Mouse (Mus musculus) forebrain, embryonic 10.5 days (tissue): ENCODE data around the gene Scube3. TPM values are rescaled to one million over a fixed set of nuclear protein-coding genes. Genes with fewer than 3 reads are reported as not detected.

ENCODE experiments used
- DNase-seq: peaks from one replicate; pipeline ENCODE4 v3.0.0-alpha.2; 2017; ENCODE audit warnings: low spot score; ENCODE audit errors: extremely low spot score
- H3K27ac ChIP-seq: fragments of 300-500 bp; sonication (generic); 2 replicates; pipeline ENCODE4 v1.5.1; 2016; ENCODE audit warnings: mild to moderate bottlenecking
- H3K27me3 ChIP-seq: fragments of 300-500 bp; sonication (generic); 2 replicates; pipeline ENCODE4 v1.6.1; 2016; ENCODE audit warnings: mild to moderate bottlenecking; ENCODE audit not compliant: poor library complexity, severe bottlenecking
- H3K36me3 ChIP-seq: fragments of 300-500 bp; sonication (generic); replicated peaks from 2 replicates; pipeline ENCODE4 v1.6.1; 2016; ENCODE audit warnings: mild to moderate bottlenecking, moderate library complexity
- H3K4me1 ChIP-seq: fragments of 300-500 bp; sonication (generic); 2 replicates; pipeline ENCODE4 v1.6.1; 2016
- H3K4me3 ChIP-seq: fragments of 300-500 bp; sonication (generic); 2 replicates; pipeline ENCODE4 v1.5.1; 2016; ENCODE audit warnings: mild to moderate bottlenecking, moderate library complexity
- H3K9me3 ChIP-seq: fragments of 300-500 bp; sonication (generic); 2 replicates; pipeline ENCODE4 v1.6.1; 2016; ENCODE audit warnings: mild to moderate bottlenecking, moderate library complexity
- WGBS: fragments of 180-500 bp; shearing (Covaris S2); methylation state at CpG from one replicate; pipeline ENCODE4 v1.1.7; 2016; 5-methylcytosine and 5-hydroxymethylcytosine counted together
- polyA plus RNA-seq: library from polyadenylated mRNA; unstranded; fragments of >200 nt; fragmentation: Nextera tagmentation; extraction: Ambion mirVana; gene quantifications from 2 replicates; pipeline ENCODE4 v1.2.1, GENCODE M21; 2016

The Scube3 gene
- polyA plus RNA-seq, 1 experiment from 2014 or later = 11.5 TPM

GRCm38 (mm10) chr17:28192754-28193153 lies 50.8 kb downstream of the Scube3 start:
- Histone ChIP-seq H3K36me3 (peaks cover 75% of the 10 kb centered on the region), H3K4me1 (peaks cover 7% of the 10 kb centered on the region; the same call in 1 of the 2 replicates), H3K4me3 (no peak overlapping the region), H3K27me3 (no peaks in the 10 kb centered on the region), H3K27ac (no peak overlapping the region), H3K9me3 (no peaks in the 10 kb centered on the region)
- DNase-seq = no peak
- 72% methylated on average over 1 of the region's 1 CpGs for WGBS

DNA sequence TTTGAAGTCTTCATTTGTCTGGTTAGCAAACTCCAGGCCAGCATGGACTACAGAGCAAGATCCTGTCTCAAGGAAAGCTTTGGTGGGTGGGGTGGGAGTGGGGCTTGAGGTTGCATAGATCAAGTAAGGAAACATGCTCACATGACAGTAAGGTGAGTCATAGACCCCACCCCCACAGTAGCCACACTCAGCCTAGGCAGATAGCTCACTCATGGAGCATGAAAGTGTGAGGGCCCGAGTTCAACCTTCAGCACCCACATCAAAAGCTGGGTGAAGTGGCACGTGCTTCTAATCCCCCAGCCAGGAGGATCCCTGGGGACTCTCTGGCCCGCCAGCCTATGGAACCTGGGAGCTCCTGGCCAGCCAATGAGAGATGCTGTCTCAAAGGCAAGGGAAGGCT lies 51.6 kb downstream of the Scube3 start:
- Histone ChIP-seq H3K27me3 (no peaks in the 10 kb centered on the region), H3K4me1 (peaks cover 10% of the 10 kb centered on the region; the same call in 1 of the 2 replicates), H3K4me3 (no peak overlapping the region), H3K27ac (no peak overlapping the region), H3K36me3 (peaks cover 83% of the 10 kb centered on the region), H3K9me3 (no peaks in the 10 kb centered on the region)
- no peak for DNase-seq
- 86% methylated on average over 3 of the region's 3 CpGs for WGBS

DNA sequence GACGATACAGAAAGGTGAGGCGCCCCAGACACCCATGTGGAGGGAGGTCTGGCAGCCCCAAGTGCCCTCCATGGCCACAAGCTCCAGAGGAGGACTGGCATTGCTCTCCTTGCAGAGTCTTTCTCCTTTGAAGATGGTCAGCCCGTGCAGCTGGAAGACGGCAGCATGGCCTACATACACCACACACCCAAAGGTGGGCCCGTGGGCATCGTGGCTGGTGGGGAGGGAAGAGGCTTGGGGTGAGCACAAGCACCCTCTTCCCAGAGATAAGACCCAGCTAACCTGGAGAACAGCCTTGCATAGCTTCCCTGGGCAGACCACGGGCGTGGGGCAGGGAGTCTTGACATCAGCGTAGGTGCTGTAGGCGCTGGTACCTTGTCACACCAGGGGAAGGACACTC lies 53.1 kb downstream of the Scube3 start:
- H3K4me1 ChIP-seq = peaks cover 10% of the 10 kb centered on the region; the same call in 1 of the 2 replicates
- H3K27me3 ChIP-seq = no peaks in the 10 kb centered on the region
- H3K27ac ChIP-seq = no peak overlapping the region
- peaks cover 91% of the 10 kb centered on the region for H3K36me3 ChIP-seq
- no peaks in the 10 kb centered on the region for H3K9me3 ChIP-seq
- WGBS = 90% methylated on average over 10 of the region's 10 CpGs
- no peak overlapping the region for H3K4me3 ChIP-seq
- no peak for DNase-seq

- H3K4me3 ChIP-seq = no peak overlapping the region
- peaks cover 92% of the 10 kb centered on the region for H3K36me3 ChIP-seq
- no peaks in the 10 kb centered on the region for H3K9me3 ChIP-seq
- no peaks in the 10 kb centered on the region for H3K27me3 ChIP-seq
- peaks cover 10% of the 10 kb centered on the region; the same call in 1 of the 2 replicates for H3K4me1 ChIP-seq
- DNase-seq = no peak
- 79% methylated on average over 18 of the region's 18 CpGs for WGBS
- 0 out of 2 replicates have a peak overlapping the region, but pooled peaks have one; percentile 1 for H3K27ac ChIP-seq
These were observed 55.7 kb downstream of the Scube3 start for GRCm38 (mm10) chr17:28197646-28198045.

DNA sequence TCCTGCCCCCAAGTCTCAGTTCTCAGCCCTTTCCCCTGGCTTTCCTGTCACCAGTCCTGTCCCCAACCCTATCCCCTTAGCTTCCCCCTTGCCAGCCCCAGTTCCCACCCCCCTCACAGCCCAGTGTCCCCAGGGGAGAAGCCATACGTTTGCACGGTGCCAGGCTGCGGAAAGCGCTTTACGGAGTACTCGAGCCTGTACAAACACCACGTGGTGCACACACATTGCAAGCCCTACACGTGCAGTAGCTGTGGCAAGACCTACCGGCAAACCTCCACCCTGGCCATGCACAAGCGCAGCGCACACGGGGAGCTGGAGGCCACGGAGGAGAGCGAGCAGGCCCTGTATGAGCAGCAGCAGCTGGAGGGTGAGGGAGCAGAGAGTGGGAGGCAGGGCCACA lies 60.0 kb downstream of the Scube3 start:
- no peaks in the 10 kb centered on the region for H3K27me3 ChIP-seq
- no peak for DNase-seq

GRCm38 (mm10) chr17:28204052-28204720 lies 62.2 kb downstream of the Scube3 start:
- Histone ChIP-seq H3K9me3 (no peaks in the 10 kb centered on the region), H3K4me3 (no peak overlapping the region), H3K4me1 (peaks cover 22% of the 10 kb centered on the region), H3K27ac (no peak overlapping the region), H3K36me3 (peaks cover 63% of the 10 kb centered on the region), H3K27me3 (peaks cover 14% of the 10 kb centered on the region)
- 39% methylated on average over 14 of the region's 14 CpGs for WGBS
- peak; percentile 56 for DNase-seq

More for the DNA sequence above, 60.0 kb downstream of the Scube3 start:
- H3K36me3 ChIP-seq = peaks cover 83% of the 10 kb centered on the region
- H3K4me3 ChIP-seq = no peak overlapping the region
- WGBS = 89% methylated on average over 14 of the region's 14 CpGs
- H3K4me1 ChIP-seq = peaks cover 18% of the 10 kb centered on the region
- no peak overlapping the region for H3K27ac ChIP-seq
- no peaks in the 10 kb centered on the region for H3K9me3 ChIP-seq

- Histone ChIP-seq H3K9me3 (no peaks in the 10 kb centered on the region), H3K36me3 (peaks cover 51% of the 10 kb centered on the region), H3K27me3 (peaks cover 18% of the 10 kb centered on the region), H3K4me1 (peaks cover 22% of the 10 kb centered on the region), H3K4me3 (no peak overlapping the region), H3K27ac (0 out of 2 replicates have a peak overlapping the region, but pooled peaks have one; percentile 31)
- DNase-seq = no peak
- WGBS = 93% methylated on average over 8 of the region's 8 CpGs
These were observed 63.5 kb downstream of the Scube3 start for GRCm38 (mm10) chr17:28205443-28205842.

GRCm38 (mm10) chr17:28207092-28207491 lies 65.2 kb downstream of the Scube3 start:
- Histone ChIP-seq H3K27me3 (peaks cover 18% of the 10 kb centered on the region), H3K4me3 (no peak overlapping the region), H3K27ac (peak overlapping the region; percentile 73), H3K4me1 (peaks cover 23% of the 10 kb centered on the region), H3K9me3 (no peaks in the 10 kb centered on the region), H3K36me3 (peaks cover 34% of the 10 kb centered on the region)
- 77% methylated on average over 8 of the region's 8 CpGs for WGBS
- no peak for DNase-seq

DNA sequence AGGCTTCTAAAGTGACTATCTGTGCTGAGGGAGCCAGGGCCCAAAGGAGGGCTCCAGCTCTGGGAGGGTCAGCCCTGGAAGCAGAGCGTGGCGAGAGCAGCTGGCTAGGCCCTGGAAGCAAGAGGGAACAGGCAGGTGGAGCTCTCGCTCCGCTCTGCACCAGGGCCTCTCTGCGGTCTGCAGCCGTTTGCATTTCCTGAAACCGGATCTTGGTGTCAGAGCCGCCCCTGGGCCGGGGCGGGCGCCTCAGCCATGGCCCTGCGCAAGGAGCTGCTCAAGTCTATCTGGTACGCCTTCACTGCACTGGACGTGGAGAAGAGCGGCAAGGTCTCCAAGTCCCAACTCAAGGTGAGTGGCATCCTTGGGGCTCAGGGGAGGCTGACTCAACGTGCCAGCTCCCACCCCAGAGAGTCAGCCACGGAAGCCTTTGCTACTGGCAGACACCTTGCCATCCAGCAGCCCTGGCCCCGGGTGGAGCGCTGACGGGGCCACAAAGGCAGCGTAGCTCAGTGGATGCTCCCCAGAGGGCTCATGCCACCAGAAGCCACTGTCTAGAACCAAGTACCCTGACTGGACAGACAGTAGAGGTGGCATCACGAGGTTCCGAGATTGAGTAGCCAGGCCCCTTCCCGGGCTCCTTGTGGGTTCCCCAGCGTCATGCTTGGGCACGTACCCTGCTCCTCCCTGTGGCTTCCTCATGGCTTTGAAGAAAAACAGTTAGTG lies 65.8 kb downstream of the Scube3 start, which contains the start of gene Def6:
Gene Def6, plus strand, starts transcription at position 188 of the 723 bp plus-strand sequence.
- DNase-seq = peak; percentile 66
- Histone ChIP-seq H3K4me1 (peaks cover 28% of the 10 kb centered on the region), H3K36me3 (peaks cover 28% of the 10 kb centered on the region), H3K27me3 (peaks cover 18% of the 10 kb centered on the region), H3K9me3 (no peaks in the 10 kb centered on the region), H3K4me3 (peak within 1 kb of the TSS; percentile 38), H3K27ac (peak within 1 kb of the TSS; percentile 73)
- 25% methylated on average over 26 of the region's 26 CpGs for WGBS

DNA sequence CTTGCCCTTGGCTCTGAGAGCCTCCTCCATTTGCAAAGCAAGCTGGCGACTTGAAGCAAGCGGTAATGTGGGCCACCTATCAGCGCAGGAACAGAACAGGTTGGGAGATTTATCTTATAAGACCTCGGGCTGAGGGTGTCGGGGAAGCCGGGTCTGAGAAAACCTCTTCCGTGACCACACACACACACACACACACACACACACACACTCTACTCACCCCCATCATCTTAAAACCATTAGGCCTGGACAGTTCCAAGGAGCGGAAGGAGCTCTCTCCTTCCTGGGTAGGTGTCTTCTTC lies 66.3 kb downstream of the Scube3 start:
- H3K36me3 ChIP-seq = peaks cover 23% of the 10 kb centered on the region
- H3K27me3 ChIP-seq = peaks cover 18% of the 10 kb centered on the region
- H3K4me3 ChIP-seq = peak overlapping the region; percentile 38
- DNase-seq = no peak
- 84% methylated on average over 8 of the region's 8 CpGs for WGBS
- H3K4me1 ChIP-seq = peaks cover 29% of the 10 kb centered on the region
- H3K27ac ChIP-seq = 0 out of 2 replicates have a peak overlapping the region, but pooled peaks have one; percentile 73
- no peaks in the 10 kb centered on the region for H3K9me3 ChIP-seq

DNA sequence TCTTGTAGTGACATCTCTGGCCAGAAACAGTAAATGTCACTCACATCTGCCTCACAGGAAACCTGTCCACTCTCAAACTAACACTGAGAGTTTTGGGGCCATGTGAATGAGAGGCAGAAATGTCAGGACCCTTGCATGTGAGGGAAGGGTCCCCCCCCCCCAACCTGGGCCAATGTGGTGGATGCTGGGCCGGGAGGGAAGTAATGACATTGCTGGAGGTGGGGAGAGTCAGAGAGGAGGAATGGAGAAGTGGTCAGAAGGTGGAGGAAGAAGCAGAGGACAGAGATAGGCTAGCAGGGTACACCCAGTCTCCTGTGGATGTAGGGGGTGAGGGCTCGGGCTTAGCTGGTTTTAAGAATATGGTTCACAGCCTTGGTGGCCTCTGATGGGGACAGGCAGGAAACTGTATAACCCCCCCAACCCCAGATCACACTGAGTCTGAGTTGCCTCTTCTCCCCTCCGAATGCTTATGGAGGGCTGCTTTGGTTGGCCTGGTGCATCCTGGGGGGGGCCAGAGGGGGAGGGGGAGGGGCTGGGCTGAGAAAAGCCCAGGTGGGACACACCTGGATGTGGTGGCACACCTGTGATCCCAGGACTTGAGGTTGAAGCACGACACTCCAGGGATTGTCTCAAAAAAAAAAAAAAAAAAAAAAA lies 67.6 kb downstream of the Scube3 start:
- 80% methylated on average over 4 of the region's 4 CpGs for WGBS
- peaks cover 18% of the 10 kb centered on the region for H3K27me3 ChIP-seq
- H3K9me3 ChIP-seq = no peaks in the 10 kb centered on the region
- no peak overlapping the region for H3K27ac ChIP-seq
- peaks cover 10% of the 10 kb centered on the region for H3K36me3 ChIP-seq
- DNase-seq = no peak
- no peak overlapping the region for H3K4me3 ChIP-seq
- peaks cover 26% of the 10 kb centered on the region for H3K4me1 ChIP-seq

DNA sequence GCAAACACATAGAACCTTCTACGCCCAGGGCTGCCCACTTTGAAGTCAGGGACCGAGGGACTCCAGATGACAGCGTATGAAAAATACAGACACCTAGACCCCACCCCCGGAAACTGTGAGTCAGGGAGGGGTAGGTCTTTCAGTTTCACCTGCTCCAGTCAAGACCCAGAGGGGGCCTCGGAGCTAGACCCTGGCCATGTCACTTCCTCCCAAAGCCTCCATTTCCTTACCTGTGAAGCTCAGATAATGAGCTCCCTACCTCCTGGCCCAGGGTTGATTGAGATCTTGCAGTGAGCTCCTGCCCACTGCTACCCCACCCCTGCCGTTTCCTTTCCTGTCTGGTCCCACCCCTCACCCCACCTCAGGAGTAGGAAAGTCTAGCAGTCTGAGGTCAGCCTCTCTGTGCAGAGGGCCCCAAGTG lies 70.0 kb downstream of the Scube3 start:
- DNase-seq = no peak
- no peaks in the 10 kb centered on the region for H3K9me3 ChIP-seq
- H3K27me3 ChIP-seq = peaks cover 26% of the 10 kb centered on the region
- WGBS = 82% methylated on average over 6 of the region's 6 CpGs
- no peak overlapping the region for H3K27ac ChIP-seq
- H3K4me3 ChIP-seq = no peak overlapping the region
- H3K36me3 ChIP-seq = no peaks in the 10 kb centered on the region
- H3K4me1 ChIP-seq = peaks cover 21% of the 10 kb centered on the region

DNA sequence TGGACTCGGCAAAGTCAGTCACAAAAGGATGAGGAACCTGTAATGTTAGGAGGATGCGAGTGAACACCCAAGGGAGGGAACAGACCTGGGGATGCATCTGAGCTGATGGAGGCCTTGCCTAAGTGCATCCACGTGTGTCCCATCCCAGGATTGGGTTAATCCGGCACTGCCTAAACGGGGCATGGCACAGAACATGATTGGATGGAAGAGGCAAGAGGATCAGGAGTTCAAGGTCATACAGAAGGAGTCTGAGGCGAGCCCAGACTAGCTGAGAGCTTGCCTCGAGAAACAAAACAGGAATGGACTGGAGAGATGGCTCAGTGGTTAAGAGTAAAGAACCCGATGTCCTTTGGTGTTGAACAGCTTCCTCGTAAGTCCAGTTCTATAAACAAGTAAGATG lies 70.5 kb downstream of the Scube3 start:
- H3K9me3 ChIP-seq = no peaks in the 10 kb centered on the region
- no peak for DNase-seq
- no peaks in the 10 kb centered on the region for H3K36me3 ChIP-seq
- H3K27ac ChIP-seq = no peak overlapping the region
- H3K27me3 ChIP-seq = peaks cover 31% of the 10 kb centered on the region
- WGBS = 72% methylated on average over 9 of the region's 9 CpGs
- peaks cover 21% of the 10 kb centered on the region for H3K4me1 ChIP-seq
- H3K4me3 ChIP-seq = no peak overlapping the region
